Mouse (Mus musculus) left cerebral cortex, adult 9 months (tissue): ENCODE data around the gene Golt1a.
A peak's percentile ranks its signal among the peaks of the same experiment; 100 is the strongest.
"Not testable (repeated sequence)": the region's sequence is repeated elsewhere in the genome, so short reads cannot be mapped to it uniquely, and the experiment has no call there.

Experiments used
- DNase-seq, 2 experiments: peaks; one replicate each; pipeline ENCODE4 v3.0.0; 2022; ENCODE audit warnings: low spot score in 2 of 2

The Golt1a gene

DNA sequence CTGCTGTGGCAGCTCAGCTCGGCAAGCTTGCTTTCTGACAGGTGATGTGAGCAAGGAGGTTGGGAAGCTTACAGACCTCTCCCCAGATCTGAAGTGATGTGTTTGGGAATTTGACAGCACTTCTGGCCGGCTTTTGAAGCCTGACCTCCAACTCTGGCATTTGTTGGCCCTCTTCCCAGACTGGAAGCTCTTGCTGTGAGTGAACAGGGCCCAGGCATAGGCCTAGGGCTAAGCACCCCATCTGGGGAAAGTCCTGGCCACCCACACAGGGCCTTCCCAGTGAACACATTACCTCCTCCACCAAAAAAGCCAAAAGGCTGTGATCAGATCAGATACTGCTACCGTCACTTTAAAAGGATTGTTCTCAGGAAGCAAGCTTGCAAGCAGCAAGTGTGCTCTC is 7.1 kb upstream of the Golt1a start:
- DNase-seq, result no peak

DNA sequence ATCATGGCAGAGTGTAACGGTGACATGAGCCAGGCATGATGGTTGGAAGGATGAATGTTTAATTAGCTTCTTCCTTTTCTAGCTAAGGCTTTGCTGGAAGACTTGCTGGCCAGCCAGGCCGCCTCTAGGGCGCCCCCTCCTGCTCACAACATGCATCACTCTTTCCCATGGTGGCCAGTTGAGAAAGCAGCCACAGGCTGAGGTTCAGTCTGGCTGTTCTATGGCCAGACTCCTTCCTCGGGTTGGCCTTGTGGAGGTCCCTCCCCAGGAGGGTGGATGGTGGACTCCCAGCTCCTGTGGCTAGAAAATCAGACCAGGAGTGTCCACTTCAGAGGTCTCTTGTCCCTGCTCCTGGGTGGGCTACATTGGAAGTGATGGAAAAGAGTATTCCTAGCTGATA is 2.8 kb upstream of the Golt1a start:
- peak in 1 of 2 experiments; percentile 76 for DNase-seq

DNA sequence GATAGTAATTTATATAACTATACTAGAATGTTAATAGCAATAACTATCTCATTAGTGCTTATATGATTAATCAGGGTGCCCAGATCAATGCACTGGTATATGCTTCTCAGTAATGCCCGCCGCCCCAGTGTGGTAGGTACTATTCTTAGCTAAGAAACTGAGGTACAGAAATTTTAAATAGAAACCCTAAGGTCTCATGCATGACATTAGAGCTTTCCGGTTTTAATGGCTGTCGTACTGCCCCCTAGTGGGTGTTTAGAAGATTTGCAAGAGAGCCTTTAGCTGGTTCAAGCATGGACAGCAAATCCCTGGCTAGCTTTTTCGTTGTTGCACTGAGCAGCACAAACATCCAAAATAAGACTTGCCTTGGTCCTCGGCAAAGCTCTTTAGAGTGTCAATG is 2.3 kb upstream of the Golt1a start:
- DNase-seq, result peak in 1 of 2 experiments; percentile 51

DNA sequence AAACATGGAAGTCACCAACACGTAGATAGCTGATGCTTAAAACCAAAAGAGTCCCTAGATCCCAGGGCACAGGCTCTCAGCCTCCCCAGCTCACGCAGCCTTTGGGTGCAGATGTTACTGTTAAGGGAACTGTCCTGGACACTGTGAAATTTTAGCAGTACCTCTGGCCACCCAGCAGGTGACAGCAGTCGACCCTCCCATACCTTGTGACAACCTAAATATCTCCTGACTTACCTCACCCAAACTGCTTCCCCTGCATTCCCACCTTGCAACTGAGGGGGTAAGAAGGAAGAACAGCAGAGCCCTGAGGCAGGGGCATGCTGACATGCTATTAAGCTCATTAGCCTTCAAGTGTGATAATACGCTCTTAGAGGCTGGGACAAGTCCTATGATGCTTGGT is 1.6 kb downstream of the Golt1a start:
- no peak for DNase-seq

DNA sequence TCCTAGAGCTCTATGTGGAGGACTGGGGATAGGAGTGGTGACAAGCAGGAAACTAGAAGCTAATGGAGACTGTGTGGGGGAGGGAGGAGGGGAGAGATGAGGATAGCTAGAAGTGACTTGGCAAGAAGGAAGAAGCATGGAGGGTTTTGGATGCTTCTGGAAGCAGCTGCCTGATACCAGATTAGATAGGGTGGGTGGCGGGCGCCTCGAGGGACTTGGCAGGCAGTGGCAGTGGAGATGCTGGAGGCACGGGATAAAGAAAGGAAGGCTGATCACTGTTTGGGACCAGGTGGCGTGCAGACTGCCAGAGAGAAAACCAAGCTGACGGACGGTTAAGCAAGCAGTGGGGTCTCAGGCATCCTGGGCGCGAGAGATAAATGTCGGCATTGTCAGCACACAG is 2.3 kb downstream of the Golt1a start:
- peak; percentile 66 to 87 for DNase-seq

DNA sequence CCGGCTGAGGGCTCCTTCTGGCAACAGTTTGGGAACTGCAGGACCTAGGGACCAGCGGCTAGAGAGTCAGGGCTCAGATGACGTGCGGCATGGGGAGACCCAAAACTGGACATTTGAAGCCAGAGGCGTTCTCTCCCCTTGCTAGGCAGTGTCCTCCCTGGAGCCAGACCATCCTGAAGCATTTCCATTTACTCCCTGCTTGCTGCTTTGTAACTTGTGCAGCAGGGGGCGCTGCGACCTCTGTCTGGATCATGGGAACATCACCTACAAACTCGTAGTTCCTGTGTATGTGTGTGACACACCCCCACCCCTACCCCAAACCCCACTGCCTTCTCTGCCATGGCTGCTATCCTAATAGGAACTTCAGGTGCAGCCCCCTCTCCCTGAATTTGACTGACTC is 4.8 kb downstream of the Golt1a start:
- peak in 1 of 2 experiments; percentile 50 for DNase-seq

DNA sequence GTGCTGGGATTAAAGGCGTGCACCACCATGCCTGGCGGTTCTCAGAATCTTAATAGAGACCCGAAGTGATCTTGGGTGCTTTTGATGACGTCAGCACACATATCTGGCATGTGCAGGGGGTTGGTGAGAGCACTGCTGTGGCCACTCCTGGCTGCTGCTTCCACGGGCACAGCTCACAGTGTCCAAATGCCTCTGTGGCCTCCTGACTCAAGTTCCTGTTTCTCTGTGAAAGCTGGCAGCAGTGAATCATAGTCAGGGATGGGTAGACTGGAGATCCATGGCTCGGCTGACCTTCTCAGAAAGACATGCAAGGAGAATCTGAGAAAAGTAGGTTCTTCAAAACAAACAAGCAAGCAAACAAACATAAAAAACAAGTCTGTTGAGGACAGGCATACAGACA is 6.2 kb downstream of the Golt1a start:
- no peak for DNase-seq

DNA sequence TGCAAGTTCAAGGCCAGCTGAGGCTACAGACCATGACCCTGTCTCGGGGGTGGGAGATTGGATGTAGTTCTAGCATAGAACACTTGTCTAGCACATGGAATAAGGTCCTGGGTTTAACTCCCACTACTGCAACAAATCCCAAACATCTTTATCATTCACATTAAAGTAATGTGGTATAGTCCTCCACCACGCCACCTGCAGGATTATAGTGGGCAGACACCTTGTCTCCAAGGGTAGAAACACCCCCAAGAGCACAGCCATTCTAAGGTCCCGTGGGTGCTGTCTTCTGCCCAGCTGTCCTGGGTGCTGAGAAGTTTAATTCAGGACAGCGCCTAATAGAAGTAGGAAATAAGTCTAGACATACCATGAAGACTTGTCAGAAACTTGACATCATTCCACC is 7.0 kb downstream of the Golt1a start:
- no peak for DNase-seq

DNA sequence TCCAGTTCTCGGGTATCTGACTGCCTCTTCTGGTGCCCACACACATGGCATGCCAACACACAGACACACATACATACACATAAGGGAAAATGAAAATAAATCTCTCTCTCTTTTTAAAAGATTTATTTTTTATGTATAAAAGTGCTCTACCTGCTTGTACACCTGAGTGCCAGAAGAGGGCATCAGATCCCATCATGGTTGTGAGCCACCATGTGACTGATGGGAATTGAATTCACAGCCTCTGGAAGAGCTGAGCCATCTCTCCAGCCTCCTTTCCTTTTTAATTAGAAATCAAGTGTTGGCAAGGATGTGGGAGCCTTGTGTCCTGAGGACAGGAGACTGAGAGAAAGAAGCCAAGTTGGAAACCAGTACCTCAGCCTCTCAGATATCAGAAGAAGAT is 7.5 kb downstream of the Golt1a start:
- no peak for DNase-seq

DNA sequence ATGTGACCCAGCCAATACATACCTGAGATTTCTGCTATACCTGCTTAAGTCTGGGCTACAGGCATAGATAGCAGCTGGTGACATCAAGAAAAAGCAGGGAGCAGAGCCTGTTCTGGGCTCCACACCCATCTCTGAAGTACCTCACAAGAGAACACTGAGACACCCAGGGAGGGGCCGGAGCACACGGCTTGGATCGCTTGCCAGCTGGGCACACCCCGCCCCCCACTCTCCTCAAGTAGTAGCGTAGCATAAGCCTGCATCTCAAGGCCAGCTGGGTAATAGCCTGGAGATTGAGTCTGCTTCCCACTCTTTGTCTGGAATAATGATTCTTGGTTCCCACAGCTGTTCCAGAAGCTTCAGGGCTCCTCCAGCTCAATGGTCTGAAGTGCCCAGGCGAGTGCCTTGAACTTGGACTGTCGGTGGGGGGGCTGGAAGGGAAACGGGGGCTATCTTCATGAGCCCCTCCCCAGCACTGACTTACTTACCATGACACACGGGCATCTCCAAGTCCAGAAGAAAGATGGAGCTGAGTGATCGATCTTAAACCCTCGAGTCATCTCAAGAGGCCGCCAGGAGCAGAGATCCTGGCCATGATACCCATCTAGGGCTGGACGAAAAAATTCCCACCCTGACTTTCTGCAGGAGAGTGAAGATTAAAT is 11.8 kb downstream of the Golt1a start, which contains the start of gene Kiss1:
Kiss1 (plus strand) TSS at position 609 of the 659 bp plus-strand sequence.
- no peak for DNase-seq

DNA sequence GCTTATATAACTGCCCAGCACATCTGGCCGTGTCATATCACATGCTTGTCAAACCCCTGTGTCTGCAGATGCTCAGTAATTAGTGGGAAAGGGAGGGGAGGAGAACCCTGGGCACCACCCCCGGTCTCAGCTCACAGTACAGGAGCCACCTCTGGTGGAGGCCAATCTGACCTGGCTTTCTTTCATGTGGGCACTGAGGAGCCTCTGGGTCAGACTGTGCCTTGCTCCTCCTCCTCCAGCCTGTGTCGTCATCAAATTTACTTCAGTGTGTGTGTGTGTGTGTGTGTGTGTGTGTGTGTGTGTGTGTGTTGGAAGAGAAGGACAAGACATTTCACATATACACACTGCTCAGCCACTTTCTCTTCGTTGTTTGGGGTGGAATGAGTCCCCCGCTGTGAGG is 13.7 kb downstream of the Golt1a start:
- no peak for DNase-seq

DNA sequence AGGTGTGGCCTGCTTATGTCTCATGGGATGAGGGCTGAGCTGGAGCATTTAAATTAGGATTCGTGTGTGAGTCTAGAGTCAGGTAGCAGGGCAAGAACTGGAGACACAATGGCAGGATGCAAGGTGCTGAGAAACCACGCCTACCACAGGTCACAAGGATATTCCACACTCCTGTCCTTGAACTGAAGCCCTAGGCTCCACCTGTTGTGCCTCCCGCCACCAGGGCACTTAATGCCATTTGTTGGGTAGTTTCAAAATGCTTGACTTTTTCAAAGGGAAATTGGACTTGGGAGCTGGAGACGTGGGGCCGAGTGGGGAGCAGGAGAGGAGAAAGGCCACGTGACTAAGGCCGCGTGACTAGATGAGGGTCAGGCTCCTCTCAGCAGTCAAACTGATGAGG is 16.4 kb downstream of the Golt1a start:
- DNase-seq, result no peak

DNA sequence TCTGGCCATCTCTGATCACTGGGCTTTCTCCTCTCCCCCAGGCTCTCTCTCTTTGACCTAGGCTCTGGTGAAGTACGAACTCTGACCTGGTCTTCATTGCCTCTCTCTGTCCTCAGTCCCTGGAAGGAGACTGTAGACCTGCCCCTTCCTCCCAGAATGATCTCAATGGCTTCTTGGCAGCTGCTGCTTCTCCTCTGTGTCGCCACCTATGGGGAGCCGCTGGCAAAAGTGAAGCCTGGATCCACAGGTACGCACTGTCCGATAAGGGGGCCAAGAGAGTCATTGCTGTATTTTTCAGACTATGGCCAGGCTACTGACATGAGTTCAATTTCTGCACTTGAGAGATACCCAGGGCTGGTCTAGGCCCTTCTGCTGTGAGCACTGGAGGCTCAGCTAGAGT is 17.5 kb downstream of the Golt1a start:
- DNase-seq, result no peak

DNA sequence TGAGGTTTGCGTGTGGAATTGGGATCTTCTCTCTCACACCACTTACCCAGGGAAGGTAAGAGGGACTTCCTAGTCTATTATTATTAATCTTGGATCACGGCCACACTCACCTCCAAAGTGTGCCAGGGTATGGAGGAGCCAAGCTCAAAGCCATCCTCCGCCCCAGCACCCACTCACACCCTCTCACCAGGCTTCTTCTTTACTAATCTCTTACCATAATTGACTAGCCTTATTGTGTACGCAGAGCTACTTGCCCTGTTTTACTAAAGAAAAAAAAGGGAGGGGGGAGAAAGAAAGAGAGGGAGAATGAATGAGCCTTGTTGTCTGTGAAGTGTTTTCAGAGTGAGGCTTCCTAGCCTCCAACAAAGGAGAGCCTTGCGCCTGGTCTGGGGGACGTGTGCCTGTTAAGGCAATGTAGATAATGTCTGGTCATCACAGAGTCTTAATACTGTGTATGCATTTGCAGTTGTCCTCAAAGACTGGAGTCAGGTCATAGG is 18.7 kb downstream of the Golt1a start:
- DNase-seq, result no peak

DNA sequence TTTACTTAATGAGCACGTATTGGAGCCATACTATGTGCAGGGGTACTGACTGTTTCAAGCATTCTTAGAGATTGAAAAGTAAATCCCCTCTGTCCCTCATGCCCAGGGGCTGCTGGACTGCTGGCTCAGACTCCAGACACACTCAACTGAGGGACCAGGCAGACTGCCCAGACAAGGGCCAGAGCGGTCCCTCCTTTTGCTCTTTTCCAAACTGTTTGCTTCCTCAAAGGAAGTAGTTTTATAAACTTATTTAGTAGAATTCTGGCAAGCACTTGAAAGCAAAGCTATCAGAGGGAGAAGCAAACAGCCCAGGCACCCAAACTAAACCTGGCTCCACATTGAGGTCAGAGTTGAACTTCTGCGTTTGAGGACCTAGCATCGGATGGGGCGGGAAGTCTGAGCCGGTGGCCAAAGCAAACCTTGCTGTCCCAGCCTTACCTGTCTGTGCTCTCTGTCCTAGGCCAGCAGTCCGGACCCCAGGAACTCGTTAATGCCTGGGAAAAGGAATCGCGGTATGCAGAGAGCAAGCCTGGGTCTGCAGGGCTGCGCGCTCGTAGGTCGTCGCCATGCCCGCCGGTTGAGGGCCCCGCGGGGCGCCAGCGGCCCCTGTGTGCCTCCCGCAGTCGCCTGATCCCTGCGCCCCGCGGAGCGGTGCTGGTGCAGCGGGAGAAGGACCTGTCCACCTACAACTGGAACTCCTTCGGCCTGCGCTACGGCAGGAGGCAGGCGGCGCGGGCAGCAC is 19.5 kb downstream of the Golt1a start:
- no peak for DNase-seq

DNA sequence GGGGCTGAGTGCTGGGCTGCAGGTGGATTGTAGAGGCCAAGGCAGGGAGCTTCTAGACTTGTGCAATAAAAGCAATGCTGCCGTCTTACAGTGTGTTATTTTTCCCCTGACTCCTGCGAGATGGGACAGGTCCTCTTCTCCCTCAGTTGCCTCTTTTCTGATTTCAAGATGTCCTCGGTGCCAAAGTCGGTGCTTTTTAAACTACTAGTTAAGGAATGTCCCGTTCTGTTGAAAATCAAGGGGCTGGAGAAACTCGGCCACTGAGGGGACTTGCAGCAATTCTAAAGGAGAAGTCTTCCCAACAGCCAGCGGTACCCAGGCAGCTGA is 20.0 kb downstream of the Golt1a start:
- no peak for DNase-seq

DNA sequence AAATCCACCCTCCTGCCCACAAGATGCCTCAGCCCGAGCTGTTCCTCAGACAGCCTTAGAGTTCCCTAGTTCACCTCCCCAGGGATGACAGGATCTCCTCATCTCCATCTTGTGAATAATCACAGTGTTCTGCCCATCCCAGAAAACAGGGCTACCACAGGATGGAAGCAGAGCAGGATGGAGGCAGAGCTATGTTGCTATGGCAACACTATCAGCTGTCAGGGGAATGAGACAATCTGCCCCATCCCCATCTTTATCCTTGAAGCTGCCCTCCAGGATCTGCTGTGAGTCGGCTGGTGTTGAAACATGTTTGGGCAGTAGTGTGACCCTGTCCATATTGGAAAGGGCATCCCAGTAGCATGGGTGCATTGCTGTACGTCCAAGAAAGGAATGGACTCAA is 21.5 kb downstream of the Golt1a start:
- DNase-seq, result no peak

DNA sequence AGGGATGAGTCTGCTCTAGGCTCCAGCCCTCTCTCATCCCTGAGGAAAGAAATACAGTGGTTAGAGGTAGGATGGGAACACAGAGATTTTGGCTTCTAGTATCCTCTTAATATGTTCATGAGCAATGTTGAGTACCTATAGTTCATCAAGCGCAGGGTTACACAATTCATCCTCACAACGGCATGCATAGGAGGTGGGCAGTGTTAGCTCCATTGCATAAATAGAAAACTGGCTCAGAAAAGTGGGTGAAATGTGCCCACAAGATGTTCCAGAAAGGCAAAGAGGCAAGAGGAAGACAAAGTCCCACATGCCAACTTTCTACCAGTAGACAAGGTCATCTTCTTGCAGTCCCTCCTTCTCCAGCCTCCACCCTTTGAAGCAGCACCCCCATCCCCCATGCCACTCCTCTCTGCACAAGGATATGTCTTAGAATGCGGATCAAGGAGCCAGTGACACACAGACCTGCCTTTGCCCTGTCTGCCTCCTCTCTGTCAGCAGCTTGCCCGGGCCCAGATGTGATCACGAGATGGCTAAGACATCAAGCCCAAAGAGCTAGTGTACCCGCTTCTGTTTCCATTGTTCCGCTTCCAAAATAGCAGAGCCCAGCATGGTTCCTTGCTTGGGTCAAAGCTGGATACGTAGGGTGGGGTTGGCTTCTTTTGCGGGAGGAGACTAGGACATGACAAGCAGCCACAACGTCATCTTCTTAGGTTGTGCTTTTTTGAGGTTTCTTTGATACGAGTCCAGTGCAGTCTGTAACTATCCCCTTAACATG is 23.2 kb downstream of the Golt1a start:
- peak in 1 of 2 experiments; percentile 22 for DNase-seq

DNA sequence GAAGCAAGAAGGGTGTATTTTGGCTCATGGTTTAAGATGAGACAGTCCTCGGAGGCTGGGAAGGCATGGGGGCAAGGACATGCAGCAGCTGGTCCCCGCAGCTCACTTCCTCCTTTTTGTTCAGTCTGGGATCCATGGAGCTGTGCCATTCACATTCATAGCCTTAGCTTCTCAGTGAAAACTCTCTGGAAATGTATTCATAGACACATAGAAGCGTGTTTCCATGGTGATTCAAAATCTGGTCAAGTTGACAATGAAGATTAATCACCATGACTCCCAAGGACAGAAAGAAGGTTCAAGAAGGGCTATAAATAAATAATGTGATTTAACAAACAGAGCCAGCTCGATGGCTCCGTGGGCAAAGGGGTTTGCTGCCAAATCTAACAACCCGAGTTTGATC is 24.3 kb downstream of the Golt1a start:
- no peak for DNase-seq

DNA sequence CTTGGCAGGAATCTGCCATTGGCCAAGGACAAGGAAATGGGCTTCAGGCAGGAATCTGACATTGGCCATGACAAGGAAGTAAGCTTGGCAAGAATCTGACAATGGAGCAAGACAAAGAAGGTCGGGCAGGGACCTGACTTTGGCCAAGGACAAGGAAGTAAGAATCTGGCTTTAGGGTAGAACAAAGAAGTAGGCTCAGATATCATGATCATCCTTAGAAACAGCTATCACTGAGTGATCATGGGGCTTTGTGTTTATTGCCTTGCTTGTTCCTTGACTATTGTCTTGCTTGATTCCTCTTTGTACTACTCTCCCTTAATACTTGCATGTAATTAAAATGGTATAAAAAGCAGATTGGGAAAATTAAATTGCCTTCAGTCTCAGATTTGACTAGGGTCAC is 30.8 kb downstream of the Golt1a start:
- DNase-seq, result not testable (repeated sequence)

DNA sequence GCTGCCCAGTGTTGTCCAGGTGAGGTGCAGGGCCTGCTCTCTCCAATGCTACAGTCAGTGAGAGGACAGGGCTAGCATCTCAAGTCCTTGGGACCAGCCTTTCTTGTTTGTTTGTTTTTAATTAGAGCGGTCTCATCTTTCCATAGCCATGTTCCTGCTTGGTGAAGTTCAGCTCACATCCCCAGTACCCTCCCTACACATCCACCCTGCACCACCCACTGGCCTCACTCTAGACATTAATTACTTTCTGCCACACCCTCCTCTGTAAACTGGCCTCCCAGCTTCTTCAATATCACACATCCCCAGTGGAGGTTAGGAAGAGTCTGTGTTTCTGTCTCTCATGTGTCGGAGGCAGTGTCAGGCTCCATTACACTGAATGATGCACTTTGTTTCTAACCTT is 34.8 kb downstream of the Golt1a start:
- DNase-seq, result no peak

DNA sequence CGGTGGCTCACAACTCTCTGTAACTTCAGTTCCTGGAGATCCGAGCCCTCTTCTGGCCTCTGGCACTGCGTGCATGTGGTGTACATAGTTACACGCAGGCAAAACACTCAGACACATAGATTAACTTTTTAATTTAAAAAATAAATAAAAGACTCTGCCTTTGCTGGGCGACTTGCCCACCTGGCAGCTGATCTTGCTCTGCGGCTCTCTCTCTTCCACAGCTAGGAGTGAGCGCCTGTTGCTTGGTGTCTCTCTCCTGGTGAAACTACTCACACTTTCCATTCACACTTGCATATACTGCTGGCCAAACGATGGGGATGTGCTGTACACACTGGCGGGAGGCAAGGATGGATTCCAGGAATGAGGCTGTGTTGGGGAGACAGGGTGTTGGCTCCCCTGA is 36.9 kb downstream of the Golt1a start:
- no peak for DNase-seq

DNA sequence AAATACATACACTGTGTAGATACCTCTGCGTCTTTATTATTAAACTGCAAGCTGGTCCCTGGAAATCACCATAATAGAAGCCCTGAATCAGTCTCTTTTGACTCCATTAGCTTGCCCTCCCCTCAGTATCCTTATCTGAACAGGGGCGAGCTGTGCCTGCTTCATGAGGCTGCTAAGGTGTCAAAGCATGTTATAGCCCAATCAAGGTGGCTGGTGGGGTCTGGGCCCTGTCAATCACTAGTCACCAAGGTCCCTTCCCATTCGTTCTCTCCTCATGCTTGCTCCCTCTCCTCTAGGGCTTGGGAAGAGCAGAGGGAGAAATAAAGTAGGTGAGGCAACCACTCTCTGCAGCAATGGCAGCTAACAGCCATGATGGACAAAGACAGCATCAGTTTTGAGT is 37.6 kb downstream of the Golt1a start:
- no peak for DNase-seq
